Mouse (Mus musculus) gastrocnemius, postnatal 14 days (tissue): Measurements from ENCODE around the gene Ifitm2. TPM values are rescaled to one million over a fixed set of nuclear protein-coding genes. Genes with fewer than 3 reads are reported as not detected.

Experiments used
- DNase-seq: peaks from one replicate; pipeline ENCODE4 v3.0.0; 2021; ENCODE audit warnings: mixed read lengths
- intact Hi-C: fragments of 180-260 bp; cut with DNase I; formaldehyde crosslinking; loops from one replicate; pipeline ENCODE4 v1.15.1; 2025; ENCODE audit warnings: low total_unique reads
- total RNA-seq, 2 experiments: library from RNA; stranded (reverse); gene quantifications; 2 replicates each; pipeline ENCODE4 v1.2.3; 2021

Gene Ifitm2
- total RNA-seq, 2 experiments from 2014 or later = 83.9 to 105 TPM

GRCm38 (mm10) chr7:140912846-140913482, 42.8 kb downstream of the Ifitm2 start:
- no peak for DNase-seq
- intact Hi-C loops = no loop called here

- intact Hi-C loops = no loop called here
- no peak for DNase-seq
Observed at GRCm38 (mm10) chr7:140912293-140912692, 43.5 kb downstream of the Ifitm2 start.

- peak; percentile 72 for DNase-seq
- intact Hi-C loops = no loop called here
Observed at GRCm38 (mm10) chr7:140908634-140909107, 47.1 kb downstream of the Ifitm2 start.

GRCm38 (mm10) chr7:140908181-140908580, 47.6 kb downstream of the Ifitm2 start:
- intact Hi-C loops = no loop called here
- no peak for DNase-seq

- intact Hi-C loops = no loop called here
- no peak for DNase-seq
Observed at GRCm38 (mm10) chr7:140907697-140908096, 48.1 kb downstream of the Ifitm2 start.

- no peak for DNase-seq
- intact Hi-C loops = no loop called here
Observed at GRCm38 (mm10) chr7:140907131-140907530, 48.7 kb downstream of the Ifitm2 start.

GRCm38 (mm10) chr7:140905642-140906081, 50.1 kb downstream of the Ifitm2 start:
- intact Hi-C loops = no loop called here

More at GRCm38 (mm10) chr7:140905642-140906081, 50.1 kb downstream of the Ifitm2 start:
- no peak for DNase-seq

Other genes with a start within 250 kb of the Ifitm2 start
- gene Cyp2e1, start 192.2 kb downstream of the Ifitm2 start, total RNA-seq = under 1 TPM; 0.21 to 0.33 TPM
- gene Syce1, start 168.1 kb downstream of the Ifitm2 start, total RNA-seq = not detected
- gene Zfp941, start 133.8 kb downstream of the Ifitm2 start, total RNA-seq = not detected
- not detected for gene Urah, start 121.0 kb downstream of the Ifitm2 start, total RNA-seq
- gene Scgb1c1, start 110.4 kb downstream of the Ifitm2 start, total RNA-seq = not detected
- gene Odf3, start 108.2 kb downstream of the Ifitm2 start, total RNA-seq = not detected
- not detected for gene Gm45785, start 99.7 kb downstream of the Ifitm2 start, total RNA-seq
- gene Ric8a, start 99.0 kb downstream of the Ifitm2 start, total RNA-seq = 10 to 100 TPM; 13.9 to 16.2 TPM
- gene Bet1l, start 98.4 kb downstream of the Ifitm2 start, total RNA-seq = 10 to 100 TPM in 1 of 2 experiments, 1 to 10 TPM in 1; 8.3 to 11.1 TPM
- 10 to 100 TPM; 93.5 to 94.2 TPM for gene Psmd13, start 74.0 kb downstream of the Ifitm2 start, total RNA-seq
- 10 to 100 TPM; 19.5 to 24.7 TPM for gene Sirt3, start 73.7 kb downstream of the Ifitm2 start, total RNA-seq
- 1,000 to 10,000 TPM; 1,269 to 1,458 TPM for gene Cox8b, start 55.5 kb downstream of the Ifitm2 start, total RNA-seq
- not detected for gene Nlrp6, start 35.1 kb downstream of the Ifitm2 start, total RNA-seq
- 1 to 10 TPM; 6.7 to 6.9 TPM for gene Pgghg, start 14.6 kb downstream of the Ifitm2 start, total RNA-seq
- gene Ifitm5, start 5.7 kb downstream of the Ifitm2 start, total RNA-seq = not detected
- gene Gm45717, start 50 bp downstream of the Ifitm2 start, total RNA-seq = not detected
- 1 to 10 TPM; 1.3 to 1.4 TPM for gene Ifitm1, start 11.2 kb upstream of the Ifitm2 start, total RNA-seq
- 10 to 100 TPM; 44.9 to 54.0 TPM for gene Ifitm3, start 54.8 kb upstream of the Ifitm2 start, total RNA-seq
- gene Ifitm6, start 61.9 kb upstream of the Ifitm2 start, total RNA-seq = not detected
- not detected for gene Gm17387, start 73.1 kb upstream of the Ifitm2 start, total RNA-seq
- under 1 TPM in 1 of 2 experiments, not detected in 1; 0.23 TPM for gene B4galnt4, start 105.1 kb upstream of the Ifitm2 start, total RNA-seq
- gene Pkp3, start 122.2 kb upstream of the Ifitm2 start, total RNA-seq = not detected
- gene Sigirr, start 144.6 kb upstream of the Ifitm2 start, total RNA-seq = 1 to 10 TPM; 2.8 to 3.2 TPM
- gene Ano9, start 161.8 kb upstream of the Ifitm2 start, total RNA-seq = not detected
- gene Ptdss2, start 166.4 kb upstream of the Ifitm2 start, total RNA-seq = 10 to 100 TPM; 15.5 to 21.9 TPM
- gene Rnh1, start 216.9 kb upstream of the Ifitm2 start, total RNA-seq = 10 to 100 TPM; 48.4 to 50.3 TPM
- gene Hras, start 238.0 kb upstream of the Ifitm2 start, total RNA-seq = 100 to 1,000 TPM; 193 to 209 TPM
- 1 to 10 TPM; 2.2 to 2.4 TPM for gene Lrrc56, start 238.2 kb upstream of the Ifitm2 start, total RNA-seq